Mouse (Mus musculus): Measurements from ENCODE around the gene Tpst2.

Gene Tpst2

GRCm38 (mm10) chr5:112282123-112282779 lies 5.8 kb downstream of the Tpst2 start:
- DNase-seq (ENCODE audit: low read depth, low spot score) = no peak

- no peak for DNase-seq (ENCODE audit: low read depth, low spot score)
Observed at GRCm38 (mm10) chr5:112282780-112283482, 6.4 kb downstream of the Tpst2 start.

- no peak for DNase-seq (ENCODE audit: low read depth, low spot score)
Observed at GRCm38 (mm10) chr5:112283543-112284202, 7.2 kb downstream of the Tpst2 start.

- DNase-seq (ENCODE audit: low read depth, low spot score) = no peak
Observed at GRCm38 (mm10) chr5:112284203-112284582, 7.7 kb downstream of the Tpst2 start.

GRCm38 (mm10) chr5:112285548-112286085 lies 9.1 kb downstream of the Tpst2 start:
- no peak for DNase-seq (ENCODE audit: low read depth, low spot score)

GRCm38 (mm10) chr5:112286608-112286983 lies 10.1 kb downstream of the Tpst2 start:
- no peak for DNase-seq (ENCODE audit: low read depth, low spot score)

GRCm38 (mm10) chr5:112286984-112287641 lies 10.6 kb downstream of the Tpst2 start:
- DNase-seq (ENCODE audit: low read depth, low spot score) = no peak

GRCm38 (mm10) chr5:112287652-112288051 lies 11.2 kb downstream of the Tpst2 start:
- DNase-seq (ENCODE audit: low read depth, low spot score) = no peak

GRCm38 (mm10) chr5:112288193-112289141 lies 12.0 kb downstream of the Tpst2 start:
- DNase-seq (ENCODE audit: low read depth, low spot score) = no peak

GRCm38 (mm10) chr5:112289236-112289635 lies 12.7 kb downstream of the Tpst2 start:
- DNase-seq (ENCODE audit: low read depth, low spot score) = no peak

- DNase-seq (ENCODE audit: low read depth, low spot score) = no peak
Observed at GRCm38 (mm10) chr5:112289819-112290535, 13.5 kb downstream of the Tpst2 start.

GRCm38 (mm10) chr5:112290536-112290880 lies 14.0 kb downstream of the Tpst2 start:
- DNase-seq (ENCODE audit: low read depth, low spot score) = no peak

- DNase-seq (ENCODE audit: low read depth, low spot score) = no peak
Observed at GRCm38 (mm10) chr5:112291866-112292265, 15.4 kb downstream of the Tpst2 start.

- DNase-seq (ENCODE audit: low read depth, low spot score) = no peak
Observed at GRCm38 (mm10) chr5:112292343-112292980, 16.0 kb downstream of the Tpst2 start.

- no peak for DNase-seq (ENCODE audit: low read depth, low spot score)
Observed at GRCm38 (mm10) chr5:112293800-112294199, 17.3 kb downstream of the Tpst2 start.

GRCm38 (mm10) chr5:112294696-112295095 lies 18.2 kb downstream of the Tpst2 start:
- no peak for DNase-seq (ENCODE audit: low read depth, low spot score)

GRCm38 (mm10) chr5:112295162-112295561 lies 18.7 kb downstream of the Tpst2 start:
- DNase-seq (ENCODE audit: low read depth, low spot score) = no peak

- no peak for DNase-seq (ENCODE audit: low read depth, low spot score)
Observed at GRCm38 (mm10) chr5:112295564-112295963, 19.1 kb downstream of the Tpst2 start.

- no peak for DNase-seq (ENCODE audit: low read depth, low spot score)
Observed at GRCm38 (mm10) chr5:112296404-112297181, 20.1 kb downstream of the Tpst2 start.

Measured in WW6 (cell line).